Mouse (Mus musculus): Measurements from ENCODE around the gene Cyp2d12. TPM values are rescaled to one million over a fixed set of nuclear protein-coding genes. Genes with fewer than 3 reads are reported as not detected.
"Not testable (repeated sequence)": the region's sequence is repeated elsewhere in the genome, so short reads cannot be mapped to it uniquely, and the experiment has no call there.

Cyp2d12 gene
- polyA plus RNA-seq (2012): not detected in 2 replicates

- no peak for TF ChIP-seq TAL1 (IDR thresholded peaks at IDR 0.05; ENCODE audit: low read length)
- no peak for TF ChIP-seq GATA1 (IDR thresholded peaks at IDR 0.05; ENCODE audit: low read length)
- Histone ChIP-seq H3K9me3 (ENCODE audit: control insufficient read depth, low read length) (peaks cover 28% of the 10 kb centered on the region), H3K4me3 (replicated peaks) (no peak within 1 kb of the TSS), H3K27me3 (ENCODE audit: control insufficient read depth) (no peaks in the 10 kb centered on the region), H3K4me1 (ENCODE audit: control insufficient read depth) (no peaks in the 10 kb centered on the region), H3K36me3 (ENCODE audit: control insufficient read depth) (no peaks in the 10 kb centered on the region)
Observed at GRCm38 (mm10) chr15:82554531-82555230, at the start of gene Cyp2d12. TSS of gene Cyp2d12 (plus strand) at chr15:82555072.

GRCm38 (mm10) chr15:82506971-82507370 lies 47.9 kb upstream of the Cyp2d12 start:
- H3K27me3 ChIP-seq (ENCODE audit: control insufficient read depth): no peaks in the 10 kb centered on the region
- no peaks in the 10 kb centered on the region for H3K9me3 ChIP-seq (ENCODE audit: control insufficient read depth, low read length)
- no peaks in the 10 kb centered on the region for H3K4me1 ChIP-seq (ENCODE audit: control insufficient read depth)
- H3K36me3 ChIP-seq (ENCODE audit: control insufficient read depth): no peaks in the 10 kb centered on the region
- no peak for TF ChIP-seq GATA1 (IDR thresholded peaks at IDR 0.05; ENCODE audit: low read length)
- no peak for TF ChIP-seq TAL1 (IDR thresholded peaks at IDR 0.05; ENCODE audit: low read length)
- H3K4me3 ChIP-seq (replicated peaks): no peak overlapping the region

- H3K36me3 ChIP-seq (ENCODE audit: control insufficient read depth); H3K4me3 ChIP-seq (replicated peaks); H3K9me3 ChIP-seq (ENCODE audit: control insufficient read depth, low read length); H3K27me3 ChIP-seq (ENCODE audit: control insufficient read depth); H3K4me1 ChIP-seq (ENCODE audit: control insufficient read depth): not testable (repeated sequence)
Observed at GRCm38 (mm10) chr15:82507740-82508139, 47.1 kb upstream of the Cyp2d12 start.

- not testable (repeated sequence) for H3K4me1 ChIP-seq (ENCODE audit: control insufficient read depth); H3K4me3 ChIP-seq (replicated peaks); H3K36me3 ChIP-seq (ENCODE audit: control insufficient read depth); H3K9me3 ChIP-seq (ENCODE audit: control insufficient read depth, low read length); H3K27me3 ChIP-seq (ENCODE audit: control insufficient read depth)
Observed at GRCm38 (mm10) chr15:82509495-82509894, 45.4 kb upstream of the Cyp2d12 start.

- H3K36me3 ChIP-seq (ENCODE audit: control insufficient read depth); H3K9me3 ChIP-seq (ENCODE audit: control insufficient read depth, low read length); H3K27me3 ChIP-seq (ENCODE audit: control insufficient read depth); H3K4me3 ChIP-seq (replicated peaks); H3K4me1 ChIP-seq (ENCODE audit: control insufficient read depth): not testable (repeated sequence)
Observed at GRCm38 (mm10) chr15:82510500-82510899, 44.4 kb upstream of the Cyp2d12 start.

DNA sequence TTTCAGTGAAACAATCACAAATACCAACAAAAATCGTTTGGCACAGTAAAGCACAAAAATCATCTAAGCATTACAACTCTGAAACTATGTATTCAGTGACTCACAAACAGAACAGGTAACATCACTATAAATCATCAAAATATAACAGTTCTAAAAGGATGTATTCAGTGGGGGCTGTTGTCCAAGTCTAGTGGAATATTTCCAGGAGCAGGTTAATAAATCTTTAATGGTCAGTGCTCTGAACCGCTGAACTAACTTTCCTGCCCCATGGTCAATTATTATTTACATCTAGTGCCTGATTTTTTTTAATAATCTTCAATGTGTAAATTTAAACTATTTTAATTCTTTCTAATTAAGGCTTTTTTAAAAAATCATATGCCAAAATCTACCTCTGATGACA lies 42.8 kb upstream of the Cyp2d12 start:
- H3K9me3 ChIP-seq (ENCODE audit: control insufficient read depth, low read length); H3K4me3 ChIP-seq (replicated peaks); H3K4me1 ChIP-seq (ENCODE audit: control insufficient read depth); H3K36me3 ChIP-seq (ENCODE audit: control insufficient read depth); H3K27me3 ChIP-seq (ENCODE audit: control insufficient read depth): not testable (repeated sequence)

DNA sequence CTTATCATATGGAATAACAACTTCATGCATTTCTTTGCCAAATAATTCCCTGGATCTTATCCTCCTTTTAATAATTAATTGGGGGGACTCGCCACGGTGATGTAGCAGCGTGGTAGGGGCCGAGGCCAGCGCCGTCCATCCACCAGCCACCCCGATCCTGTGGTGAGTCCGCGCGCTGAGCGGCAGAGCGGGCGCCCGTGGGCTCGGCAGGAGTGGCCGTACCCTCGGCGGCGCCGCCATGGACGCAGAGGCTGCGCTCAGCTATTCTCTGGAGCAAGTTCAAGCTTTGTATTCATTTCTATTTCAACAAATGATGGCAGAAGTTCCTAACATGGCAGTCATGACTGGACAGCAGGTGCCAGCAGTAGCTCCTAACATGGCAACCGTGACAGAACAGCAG lies 38.7 kb upstream of the Cyp2d12 start:
- not testable (repeated sequence) for H3K4me1 ChIP-seq (ENCODE audit: control insufficient read depth); H3K36me3 ChIP-seq (ENCODE audit: control insufficient read depth); H3K9me3 ChIP-seq (ENCODE audit: control insufficient read depth, low read length); H3K27me3 ChIP-seq (ENCODE audit: control insufficient read depth); H3K4me3 ChIP-seq (replicated peaks)

GRCm38 (mm10) chr15:82527371-82527770 lies 27.5 kb upstream of the Cyp2d12 start:
- not testable (repeated sequence) for H3K9me3 ChIP-seq (ENCODE audit: control insufficient read depth, low read length); H3K27me3 ChIP-seq (ENCODE audit: control insufficient read depth); H3K36me3 ChIP-seq (ENCODE audit: control insufficient read depth); H3K4me3 ChIP-seq (replicated peaks); H3K4me1 ChIP-seq (ENCODE audit: control insufficient read depth)

- H3K4me1 ChIP-seq (ENCODE audit: control insufficient read depth); H3K27me3 ChIP-seq (ENCODE audit: control insufficient read depth); H3K36me3 ChIP-seq (ENCODE audit: control insufficient read depth); H3K9me3 ChIP-seq (ENCODE audit: control insufficient read depth, low read length); H3K4me3 ChIP-seq (replicated peaks): not testable (repeated sequence)
Observed at GRCm38 (mm10) chr15:82532721-82533120, 22.2 kb upstream of the Cyp2d12 start.

GRCm38 (mm10) chr15:82542976-82543375 lies 11.9 kb upstream of the Cyp2d12 start:
- H3K4me3 ChIP-seq (replicated peaks); H3K9me3 ChIP-seq (ENCODE audit: control insufficient read depth, low read length); H3K27me3 ChIP-seq (ENCODE audit: control insufficient read depth); H3K4me1 ChIP-seq (ENCODE audit: control insufficient read depth); H3K36me3 ChIP-seq (ENCODE audit: control insufficient read depth): not testable (repeated sequence)

DNA sequence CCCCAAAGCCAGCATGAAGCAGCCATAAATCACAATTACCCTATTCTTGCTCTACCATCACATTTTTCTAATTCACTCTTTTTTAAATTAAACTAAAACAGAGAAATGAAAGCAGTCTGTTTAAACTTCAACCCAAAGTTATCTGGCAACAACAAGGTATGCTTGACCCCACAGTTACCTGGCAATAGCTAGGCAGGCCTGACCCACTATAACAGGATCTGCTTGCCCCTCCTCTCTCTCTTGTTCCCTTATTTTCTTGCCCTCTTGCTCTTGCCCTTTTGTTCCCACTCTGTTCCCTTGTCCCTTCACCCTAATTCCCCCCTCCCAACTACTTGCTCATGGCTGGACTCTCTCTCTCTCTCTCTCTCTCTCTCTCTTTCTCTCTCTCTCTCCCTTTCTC lies 10.3 kb upstream of the Cyp2d12 start:
- H3K9me3 ChIP-seq (ENCODE audit: control insufficient read depth, low read length); H3K4me3 ChIP-seq (replicated peaks); H3K27me3 ChIP-seq (ENCODE audit: control insufficient read depth); H3K4me1 ChIP-seq (ENCODE audit: control insufficient read depth); H3K36me3 ChIP-seq (ENCODE audit: control insufficient read depth): not testable (repeated sequence)

- not testable (repeated sequence) for H3K36me3 ChIP-seq (ENCODE audit: control insufficient read depth); H3K9me3 ChIP-seq (ENCODE audit: control insufficient read depth, low read length); H3K27me3 ChIP-seq (ENCODE audit: control insufficient read depth); H3K4me1 ChIP-seq (ENCODE audit: control insufficient read depth); H3K4me3 ChIP-seq (replicated peaks)
Observed at GRCm38 (mm10) chr15:82547753-82548152, 7.1 kb upstream of the Cyp2d12 start.

- H3K4me3 ChIP-seq (replicated peaks); H3K27me3 ChIP-seq (ENCODE audit: control insufficient read depth); H3K4me1 ChIP-seq (ENCODE audit: control insufficient read depth); H3K36me3 ChIP-seq (ENCODE audit: control insufficient read depth): not testable (repeated sequence)
- H3K9me3 ChIP-seq (ENCODE audit: control insufficient read depth, low read length): peaks cover 28% of the 10 kb centered on the region
Observed at GRCm38 (mm10) chr15:82553211-82553610, 1.7 kb upstream of the Cyp2d12 start.
